Mouse (Mus musculus): ENCODE results near the gene Fyb. TPM values are rescaled to one million over a fixed set of nuclear protein-coding genes. Genes with fewer than 3 reads are reported as not detected.

Fyb gene
- polyA plus RNA-seq, 1 experiment from 2014 or later, result 4.4 TPM

- Histone ChIP-seq H3K4me2 (no peak overlapping the region), H3K27me3 (no peaks in the 10 kb centered on the region), H3K4me3 (replicated peaks) (no peak overlapping the region), H3K9ac (no peak overlapping the region), H3K36me3 (no peaks in the 10 kb centered on the region), H3K9me3 (replicated peaks) (no peaks in the 10 kb centered on the region), H3K27ac (no peak overlapping the region), H3K4me1 (0 out of 2 replicates have a peak, but pooled peaks cover 6% of the 10 kb centered on the region)
- 79% methylated on average over 5 of the region's 5 CpGs for WGBS
- no peak for ATAC-seq (replicated peaks; ENCODE audit: low FRiP score)
Observed at GRCm38 (mm10) chr15:6616382-6617149, 93.9 kb downstream of the Fyb start.

GRCm38 (mm10) chr15:6619558-6620316 is 97.1 kb downstream of the Fyb start:
- no peak overlapping the region for H3K4me2 ChIP-seq
- no peak overlapping the region for H3K4me3 ChIP-seq (replicated peaks)
- peak; percentile 91 for ATAC-seq (replicated peaks; ENCODE audit: low FRiP score)
- peak overlapping the region; percentile 68 for H3K27ac ChIP-seq
- H3K4me1 ChIP-seq, result peaks cover 11% of the 10 kb centered on the region
- no peaks in the 10 kb centered on the region for H3K9me3 ChIP-seq (replicated peaks)
- WGBS, result 43% methylated on average over 12 of the region's 12 CpGs
- H3K9ac ChIP-seq, result no peak overlapping the region
- H3K36me3 ChIP-seq, result no peaks in the 10 kb centered on the region
- no peaks in the 10 kb centered on the region for H3K27me3 ChIP-seq

GRCm38 (mm10) chr15:6622512-6622911 is 99.9 kb downstream of the Fyb start:
- Histone ChIP-seq H3K36me3 (no peaks in the 10 kb centered on the region), H3K4me1 (peaks cover 20% of the 10 kb centered on the region), H3K27me3 (no peaks in the 10 kb centered on the region), H3K9ac (no peak overlapping the region), H3K4me2 (no peak overlapping the region), H3K4me3 (replicated peaks) (no peak overlapping the region), H3K27ac (no peak overlapping the region), H3K9me3 (replicated peaks) (no peaks in the 10 kb centered on the region)
- no peak for ATAC-seq (replicated peaks; ENCODE audit: low FRiP score)
- WGBS, result 4% methylated on average over 5 of the region's 5 CpGs

GRCm38 (mm10) chr15:6623529-6624228 is 101.0 kb downstream of the Fyb start:
- H3K27me3 ChIP-seq, result no peaks in the 10 kb centered on the region
- H3K27ac ChIP-seq, result no peak overlapping the region
- H3K4me3 ChIP-seq (replicated peaks), result no peak overlapping the region
- no peak for ATAC-seq (replicated peaks; ENCODE audit: low FRiP score)
- no peak overlapping the region for H3K9ac ChIP-seq
- peaks cover 20% of the 10 kb centered on the region for H3K4me1 ChIP-seq
- 78% methylated on average over 8 of the region's 8 CpGs for WGBS
- H3K36me3 ChIP-seq, result no peaks in the 10 kb centered on the region
- H3K9me3 ChIP-seq (replicated peaks), result no peaks in the 10 kb centered on the region
- no peak overlapping the region for H3K4me2 ChIP-seq

- Histone ChIP-seq H3K36me3 (no peaks in the 10 kb centered on the region), H3K4me3 (replicated peaks) (peak overlapping the region; percentile 29), H3K27ac (no peak overlapping the region), H3K4me2 (peak overlapping the region; percentile 58), H3K4me1 (peaks cover 20% of the 10 kb centered on the region), H3K9ac (peak overlapping the region; percentile 11; the same call in 1 of the 2 replicates), H3K27me3 (no peaks in the 10 kb centered on the region), H3K9me3 (replicated peaks) (no peaks in the 10 kb centered on the region)
- 11% methylated on average over 18 of the region's 18 CpGs for WGBS
- peak; percentile 27; the same call in 1 of the 2 replicates for ATAC-seq (replicated peaks; ENCODE audit: low FRiP score)
Observed at GRCm38 (mm10) chr15:6624365-6625182, 101.9 kb downstream of the Fyb start.

- no peaks in the 10 kb centered on the region for H3K9me3 ChIP-seq (replicated peaks)
- 0 out of 2 replicates have a peak overlapping the region, but pooled peaks have one; percentile 22 for H3K4me3 ChIP-seq (replicated peaks)
- no peak overlapping the region for H3K9ac ChIP-seq
- peaks cover 14% of the 10 kb centered on the region for H3K4me1 ChIP-seq
- H3K36me3 ChIP-seq, result no peaks in the 10 kb centered on the region
- no peak overlapping the region for H3K27ac ChIP-seq
- 0 out of 2 replicates have a peak, but pooled peaks have one; percentile 22 for ATAC-seq (replicated peaks; ENCODE audit: low FRiP score)
- peak overlapping the region; percentile 58 for H3K4me2 ChIP-seq
- no peaks in the 10 kb centered on the region for H3K27me3 ChIP-seq
- 4% methylated on average over 6 of the region's 6 CpGs for WGBS
Observed at GRCm38 (mm10) chr15:6625607-6626033, 103.0 kb downstream of the Fyb start.

GRCm38 (mm10) chr15:6626123-6626522 is 103.5 kb downstream of the Fyb start:
- H3K4me1 ChIP-seq, result peaks cover 14% of the 10 kb centered on the region
- H3K9ac ChIP-seq, result no peak overlapping the region
- no peak overlapping the region; the same call in 1 of the 2 replicates for H3K4me2 ChIP-seq
- no peaks in the 10 kb centered on the region for H3K9me3 ChIP-seq (replicated peaks)
- 71% methylated on average over 5 of the region's 5 CpGs for WGBS
- ATAC-seq (replicated peaks; ENCODE audit: low FRiP score), result no peak
- no peaks in the 10 kb centered on the region for H3K36me3 ChIP-seq
- no peaks in the 10 kb centered on the region for H3K27me3 ChIP-seq
- no peak overlapping the region for H3K4me3 ChIP-seq (replicated peaks)
- H3K27ac ChIP-seq, result no peak overlapping the region

- Histone ChIP-seq H3K27me3 (no peaks in the 10 kb centered on the region), H3K4me2 (no peak overlapping the region), H3K27ac (no peak overlapping the region), H3K9me3 (replicated peaks) (no peaks in the 10 kb centered on the region), H3K36me3 (no peaks in the 10 kb centered on the region), H3K4me1 (peaks cover 14% of the 10 kb centered on the region), H3K9ac (no peak overlapping the region), H3K4me3 (replicated peaks) (no peak overlapping the region)
- 89% methylated on average over 5 of the region's 6 CpGs for WGBS
- no peak for ATAC-seq (replicated peaks; ENCODE audit: low FRiP score)
Observed at GRCm38 (mm10) chr15:6628431-6629077, 105.9 kb downstream of the Fyb start.

GRCm38 (mm10) chr15:6629174-6629573 is 106.5 kb downstream of the Fyb start:
- no peak overlapping the region for H3K4me3 ChIP-seq (replicated peaks)
- H3K27ac ChIP-seq, result no peak overlapping the region
- no peak for ATAC-seq (replicated peaks; ENCODE audit: low FRiP score)
- no peaks in the 10 kb centered on the region for H3K9me3 ChIP-seq (replicated peaks)
- 42% methylated on average over 4 of the region's 4 CpGs for WGBS
- H3K36me3 ChIP-seq, result no peaks in the 10 kb centered on the region
- H3K4me2 ChIP-seq, result no peak overlapping the region
- H3K9ac ChIP-seq, result no peak overlapping the region
- no peaks in the 10 kb centered on the region for H3K27me3 ChIP-seq
- H3K4me1 ChIP-seq, result peaks cover 14% of the 10 kb centered on the region

GRCm38 (mm10) chr15:6635405-6635804 is 112.8 kb downstream of the Fyb start:
- Histone ChIP-seq H3K9me3 (replicated peaks) (no peaks in the 10 kb centered on the region), H3K4me2 (no peak overlapping the region), H3K9ac (no peak overlapping the region), H3K27me3 (no peaks in the 10 kb centered on the region), H3K36me3 (no peaks in the 10 kb centered on the region), H3K27ac (no peak overlapping the region), H3K4me3 (replicated peaks) (no peak overlapping the region), H3K4me1 (no peaks in the 10 kb centered on the region)
- WGBS, result 67% methylated on average over 3 of the region's 3 CpGs
- ATAC-seq (replicated peaks; ENCODE audit: low FRiP score), result no peak

- Histone ChIP-seq H3K27me3 (no peaks in the 10 kb centered on the region), H3K36me3 (no peaks in the 10 kb centered on the region), H3K9ac (no peak overlapping the region), H3K4me2 (no peak overlapping the region), H3K4me1 (no peaks in the 10 kb centered on the region), H3K27ac (no peak overlapping the region), H3K4me3 (replicated peaks) (no peak overlapping the region), H3K9me3 (replicated peaks) (no peaks in the 10 kb centered on the region)
- no peak for ATAC-seq (replicated peaks; ENCODE audit: low FRiP score)
- 69% methylated on average over 5 of the region's 5 CpGs for WGBS
Observed at GRCm38 (mm10) chr15:6642223-6642622, 119.6 kb downstream of the Fyb start.

Data from kidney, embryonic 15.5 days (tissue).